ENCODE assay signal across 19 mouse cellular contexts in the genomic region with DNA sequence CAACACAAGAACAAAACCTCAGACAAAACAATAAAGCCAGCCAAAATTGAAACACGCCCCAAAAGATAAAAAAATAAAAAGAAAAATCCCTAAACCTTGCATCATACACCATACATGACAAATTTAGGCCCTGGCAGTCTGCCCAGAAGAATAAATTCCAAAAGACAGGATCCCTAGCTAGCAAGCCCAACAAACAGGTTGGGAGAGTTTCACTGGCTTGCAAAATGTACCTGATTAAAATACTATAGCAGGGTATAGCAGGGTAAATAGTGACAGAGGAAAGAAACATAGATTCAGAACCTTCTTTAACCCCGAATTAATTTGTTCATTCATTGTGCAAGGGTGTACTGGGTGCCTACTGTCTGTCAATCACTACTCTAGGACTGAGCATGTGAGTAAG. TPM values are rescaled to one million over a fixed set of nuclear protein-coding genes. Genes with fewer than 3 reads are reported as not detected.
A peak's percentile ranks its signal among the peaks of the same experiment; 100 is the strongest.
DNase-seq lines count a peak whose midpoint lies in the region; ATAC-seq and TF ChIP-seq lines count a peak whose summit lies in the region.
"Had no signal": no experiment of that assay in that cellular context is flagged by ENCODE, and none has a peak within 500 bp of the region (broad histone marks: within the 10 kb centered on the region; RNA-seq: fewer than 3 reads in every experiment).

No protein-coding gene starts in this region.

- no peaks in the 10 kb centered on the region for H3K9me3 ChIP-seq in lung, postnatal 0 days (ENCODE audit: low read length)
- no peaks in the 10 kb centered on the region for H3K9me3 ChIP-seq in embryonic facial prominence, embryonic 14.5 days (ENCODE audit: control insufficient read depth, low read length)
- H3K9me3 ChIP-seq: G1E; liver, embryonic 12.5 days had no signal

- no peaks in the 10 kb centered on the region for H3K4me1 ChIP-seq in lung, postnatal 0 days (ENCODE audit: insufficient read depth, low read depth, low read length)
- H3K4me1 ChIP-seq in embryonic facial prominence, embryonic 14.5 days (ENCODE audit: control insufficient read depth, insufficient read depth, low read length): no peaks in the 10 kb centered on the region; the same call in 1 of the 2 replicates
- H3K4me1 ChIP-seq: liver, embryonic 12.5 days had no signal

- ATAC-seq in lung, postnatal 0 days: no peak
- peak; percentile 88 for ATAC-seq in embryonic facial prominence, embryonic 14.5 days (ENCODE audit: low read depth)
- ATAC-seq: forebrain, embryonic 14.5 days; liver, embryonic 12.5 days had no signal

- H3K4me2 ChIP-seq in lung, postnatal 0 days (replicated peaks; ENCODE audit: low read depth, low read length): no peak overlapping the region
- no peak overlapping the region for H3K4me2 ChIP-seq in embryonic facial prominence, embryonic 14.5 days (ENCODE audit: low read depth, low read length)
- H3K4me2 ChIP-seq: liver, embryonic 12.5 days had no signal

- no peaks in the 10 kb centered on the region for H3K36me3 ChIP-seq in lung, postnatal 0 days (ENCODE audit: insufficient read depth, low read length)
- no peaks in the 10 kb centered on the region for H3K36me3 ChIP-seq in embryonic facial prominence, embryonic 14.5 days (ENCODE audit: control insufficient read depth, insufficient read depth, low read length)
- H3K36me3 ChIP-seq: G1E; liver, embryonic 12.5 days had no signal

- no peak for TF ChIP-seq CTCF in lung, postnatal 0 days (IDR thresholded peaks at IDR 0.05)

- WGBS in lung, postnatal 0 days: 61% methylated on average over 2 of the region's 2 CpGs
- whole genome bisulfite sequencing in embryonic facial prominence, embryonic 14.5 days: 53% methylated on average over 2 of the region's 2 CpGs

- TF ChIP-seq EP300 in lung, postnatal 0 days (IDR thresholded peaks at IDR 0.05): no peak

- no peak overlapping the region for H3K9ac ChIP-seq in lung, postnatal 0 days (replicated peaks; ENCODE audit: low read depth)
- H3K9ac ChIP-seq in embryonic facial prominence, embryonic 14.5 days (ENCODE audit: low read depth, low read length): no peak overlapping the region
- H3K9ac ChIP-seq: liver, embryonic 12.5 days had no signal

- no peak overlapping the region for H3K27ac ChIP-seq in lung, postnatal 0 days (ENCODE audit: low read length)
- H3K27ac ChIP-seq in embryonic facial prominence, embryonic 14.5 days (replicated peaks; ENCODE audit: low read depth, low read length): no peak overlapping the region
- H3K27ac ChIP-seq: liver, embryonic 12.5 days had no signal

- H3K27me3 ChIP-seq in lung, postnatal 0 days (replicated peaks; ENCODE audit: insufficient read depth, low read length): no peaks in the 10 kb centered on the region
- no peaks in the 10 kb centered on the region for H3K27me3 ChIP-seq in embryonic facial prominence, embryonic 14.5 days (replicated peaks; ENCODE audit: control insufficient read depth, insufficient read depth, low read length)
- H3K27me3 ChIP-seq: liver, embryonic 12.5 days had no signal

- H3K4me3 ChIP-seq in lung, postnatal 0 days (ENCODE audit: low read depth, low read length): no peak overlapping the region
- no peak overlapping the region for H3K4me3 ChIP-seq in embryonic facial prominence, embryonic 14.5 days (ENCODE audit: low read depth, low read length)
- H3K4me3 ChIP-seq: erythroblast, embryonic 14.5 days; liver, embryonic 12.5 days had no signal

- DNase-seq in adrenal gland, adult 2 months: peak; percentile 53
- DNase-seq in adrenal gland, postnatal 4 days (ENCODE audit: low spot score in 2 of 2): no peak
- peak; percentile 15 for DNase-seq in lung, postnatal 0 days (ENCODE audit: low spot score)
- DNase-seq in lung, postnatal 36 days: no peak
- peak; percentile 83 for DNase-seq in NIH3T3 (ENCODE audit: low read depth)
- peak; percentile 91 for DNase-seq in embryonic facial prominence, embryonic 14.5 days (ENCODE audit: low spot score)
- DNase-seq in cerebellum, adult 8-10 months: no peak
- DNase-seq in left cerebral cortex, adult 8-10 months (ENCODE audit: low spot score in 2 of 2): no peak
- DNase-seq: cerebellum, adult 11-12 months; cerebellum, postnatal 36 days; gastrocnemius, postnatal 14 days; kidney, adult 2 months; kidney, postnatal 14 days; lung, adult 2 months; right cerebral cortex, adult 18-20 months had no signal

RNA-seq across cellular contexts. Expression of gene Sem1, which starts 7.8 kb away (rescaled TPM):
- 10 to 100 TPM; 56.4 to 71.5 TPM for total RNA-seq in adrenal gland, adult 2 months (2021)
- polyA plus RNA-seq in adrenal gland, adult 2 months (2012; rRNA removed): 5.3 and 5.9 TPM in 2 replicates
- 10 to 100 TPM; 87.0 to 88.5 TPM for total RNA-seq in adrenal gland, postnatal 4 days (2021)
- polyA plus RNA-seq in lung, postnatal 0 days (2015; fragmentation: Nextera tagmentation; extraction: Ambion mirVana): 248 and 252 TPM in 2 replicates
- polyA plus RNA-seq in embryonic facial prominence, embryonic 14.5 days (2014; fragmentation: Nextera tagmentation; extraction: Ambion mirVana): 254 and 276 TPM in 2 replicates
- 10 to 100 TPM; 33.1 to 43.4 (median 39.7) TPM for total RNA-seq in left cerebral cortex, adult 8-10 months (2022)

Comparison
In these comparisons a context has a peak if more than half of its experiments do, and no peak if none do; other contexts are left out.
1. DNase-seq: peak in adrenal gland, adult 2 months (single experiment), lung, postnatal 0 days (single experiment), NIH3T3 (single experiment) and embryonic facial prominence, embryonic 14.5 days (single experiment); none in adrenal gland, postnatal 4 days (0 of 2), lung, postnatal 36 days (single experiment), cerebellum, adult 8-10 months (single experiment) and left cerebral cortex, adult 8-10 months (0 of 2).